Mouse (Mus musculus) left cerebral cortex, adult 18-20 months (tissue): ENCODE measurements around the gene Adamtsl1. TPM values are rescaled to one million over a fixed set of nuclear protein-coding genes. Genes with fewer than 3 reads are reported as not detected.
A peak's percentile ranks its signal among the peaks of the same experiment; 100 is the strongest.

ENCODE experiments used
- DNase-seq, 2 experiments: peaks; one replicate each; pipeline ENCODE4 v3.0.0; 2021 to 2022; ENCODE audit warnings: low spot score in 2 of 2, mixed read lengths in 1 of 2
- total RNA-seq, 2 experiments: library from RNA; stranded (reverse); gene quantifications; 2 replicates each; pipeline ENCODE4 v1.2.3; 2021

Adamtsl1 gene
- total RNA-seq, 2 experiments from 2014 or later: 3.4 to 3.6 TPM

DNA sequence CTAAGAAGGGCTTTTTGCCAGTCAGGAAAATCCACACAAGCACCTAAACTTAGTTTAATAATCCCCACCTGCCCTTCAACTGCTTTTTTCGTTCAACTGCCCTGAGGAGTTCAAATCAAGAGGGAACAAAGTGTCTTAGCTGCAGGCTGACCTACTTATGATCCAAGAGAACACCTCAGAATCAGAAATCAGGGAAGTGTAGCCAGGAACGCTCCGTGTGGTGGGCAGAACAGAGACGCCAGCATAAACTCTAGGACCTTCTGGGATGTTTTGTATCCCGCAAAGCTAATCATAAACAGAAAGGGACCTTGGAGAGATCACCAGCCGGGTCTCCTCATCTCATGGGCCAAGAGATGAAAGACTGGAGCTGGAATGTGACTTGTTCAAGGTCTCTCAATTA, 663.5 kb downstream of the Adamtsl1 start:
- no peak for DNase-seq

DNA sequence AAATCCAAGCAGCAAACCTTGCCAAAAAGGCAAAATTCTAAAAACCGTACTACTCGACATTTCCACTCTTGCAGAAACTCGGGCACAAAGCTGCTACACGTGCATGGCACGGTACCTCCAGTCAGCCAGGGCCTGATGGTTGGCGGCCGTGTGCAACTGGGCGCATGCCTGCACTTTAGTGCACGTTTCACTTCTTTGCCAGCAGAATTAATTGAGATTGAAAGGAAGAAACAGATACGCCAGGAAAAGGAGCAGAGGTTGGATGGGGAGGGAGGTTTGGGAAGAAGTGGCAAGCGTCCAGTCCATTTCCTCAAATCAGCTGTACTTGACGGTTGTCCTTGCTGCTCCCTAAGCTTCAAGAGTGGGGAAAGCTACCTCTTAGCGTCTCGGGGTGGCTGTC, 664.1 kb downstream of the Adamtsl1 start:
- DNase-seq: no peak

DNA sequence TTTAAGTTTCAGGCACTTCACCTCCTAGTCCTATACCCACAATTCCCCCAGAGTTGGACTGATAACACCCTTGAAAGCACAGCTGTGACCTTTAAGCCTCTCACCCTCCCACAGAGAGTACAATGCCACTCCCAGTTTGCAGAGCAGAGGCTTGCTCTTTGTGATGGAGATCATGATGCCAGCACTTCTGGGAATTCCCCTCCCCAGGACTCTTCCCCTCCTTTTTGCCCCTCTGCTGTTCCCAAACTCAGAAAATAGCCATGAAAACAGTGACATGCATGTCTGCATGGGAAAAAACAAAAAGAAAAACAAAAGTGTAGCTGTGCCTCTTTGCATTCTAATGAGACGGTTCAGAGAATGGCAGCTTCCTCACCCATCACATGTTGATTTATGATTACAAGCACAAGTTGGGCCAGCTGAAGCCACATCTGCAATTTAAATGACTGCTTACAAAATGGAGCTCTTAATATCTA, 669.8 kb downstream of the Adamtsl1 start:
- DNase-seq: no peak

DNA sequence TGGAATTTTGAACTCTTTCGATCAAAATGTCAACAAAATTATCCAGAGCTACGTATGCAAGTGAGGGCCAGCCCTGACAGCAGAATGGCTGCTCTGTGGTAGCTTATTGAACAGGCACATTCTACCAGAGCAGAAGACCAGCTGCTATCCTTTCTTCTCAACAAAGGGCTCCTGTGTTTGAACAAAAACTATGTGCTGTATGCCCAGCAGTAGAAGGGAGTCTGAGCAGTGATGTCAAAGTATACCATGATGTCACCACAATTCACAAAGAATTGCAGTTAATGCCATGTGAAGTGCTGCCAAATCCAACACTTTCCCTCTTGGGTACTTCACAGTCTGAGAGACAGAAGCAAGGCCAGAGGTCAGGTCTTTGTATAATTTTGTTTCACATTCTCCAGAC, 675.9 kb downstream of the Adamtsl1 start:
- DNase-seq: no peak

DNA sequence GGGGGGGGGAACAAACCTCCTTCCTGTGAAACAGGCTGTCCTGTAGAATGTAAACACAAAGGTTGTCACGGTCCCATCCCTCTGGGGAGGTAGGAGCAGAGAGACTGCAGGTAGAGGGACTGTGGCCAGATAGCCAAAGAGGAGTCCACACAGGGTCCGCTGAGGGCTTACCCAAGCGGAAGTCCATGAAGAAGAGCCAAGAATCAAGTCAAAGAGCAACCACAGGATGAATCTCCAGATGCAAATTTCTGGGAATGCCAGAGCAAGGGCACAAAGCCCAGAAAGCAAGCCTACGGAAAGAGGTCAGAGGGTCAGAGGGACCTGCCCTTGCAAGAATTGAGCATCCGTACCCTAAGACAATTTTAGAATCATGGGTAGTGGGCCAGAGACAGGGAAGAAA, 677.2 kb downstream of the Adamtsl1 start:
- DNase-seq: no peak

DNA sequence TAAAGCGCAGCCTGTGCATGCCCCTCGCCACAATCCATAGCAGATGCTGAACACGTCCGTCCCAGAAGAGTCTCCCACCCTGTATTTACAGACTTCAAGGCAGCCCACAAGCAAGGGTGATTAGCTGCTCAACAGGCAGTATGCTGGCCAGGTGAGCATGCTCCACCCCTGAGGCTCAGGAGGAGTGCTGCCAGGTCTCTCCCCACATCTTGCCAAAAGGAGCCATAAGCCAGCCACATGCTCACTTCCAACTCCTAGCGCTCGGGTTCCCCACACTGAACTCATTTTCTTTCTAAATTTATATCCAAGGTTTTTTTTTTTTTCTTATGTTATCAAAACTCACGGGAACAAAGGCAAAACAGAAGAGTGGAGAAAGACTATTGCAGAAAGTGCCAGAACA, 687.8 kb downstream of the Adamtsl1 start:
- no peak for DNase-seq

DNA sequence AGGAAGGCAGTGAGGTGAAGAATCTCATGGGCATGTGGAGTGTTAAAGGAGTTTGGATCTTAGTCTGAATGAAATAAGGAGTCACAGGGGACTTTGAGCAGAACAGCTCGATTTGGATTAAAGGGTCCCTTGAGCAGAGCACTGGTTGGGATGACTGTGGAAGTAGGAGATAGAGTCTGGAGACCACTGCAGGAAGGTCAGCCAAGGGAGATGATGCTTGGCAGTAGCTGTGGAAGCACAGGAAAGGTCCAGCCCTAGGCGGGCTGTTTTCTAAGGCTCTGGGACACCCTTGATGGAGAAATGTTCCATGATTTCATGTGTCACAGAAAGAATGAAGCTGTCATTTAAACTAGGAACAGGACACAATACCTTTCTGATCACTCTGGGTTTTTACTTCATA, 689.3 kb downstream of the Adamtsl1 start:
- no peak for DNase-seq

DNA sequence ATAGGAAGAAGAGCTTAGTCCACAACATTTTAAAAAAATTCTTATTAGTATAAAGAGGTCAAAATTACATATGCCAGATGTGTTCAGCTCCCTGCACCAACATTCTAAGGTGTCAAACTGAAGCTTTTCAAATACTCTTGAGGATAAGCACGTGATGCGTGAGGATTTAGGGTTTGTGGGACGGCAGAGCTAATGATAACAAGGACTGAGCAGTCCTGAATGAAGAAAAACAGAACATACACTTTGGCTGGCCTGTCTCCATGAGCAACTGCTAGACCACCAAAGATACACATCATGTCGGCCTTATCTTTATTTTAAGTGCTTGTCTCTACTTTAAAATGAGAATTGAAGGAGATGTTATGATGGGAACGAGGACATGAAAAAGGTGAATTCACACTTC, 710.9 kb downstream of the Adamtsl1 start:
- DNase-seq: no peak

DNA sequence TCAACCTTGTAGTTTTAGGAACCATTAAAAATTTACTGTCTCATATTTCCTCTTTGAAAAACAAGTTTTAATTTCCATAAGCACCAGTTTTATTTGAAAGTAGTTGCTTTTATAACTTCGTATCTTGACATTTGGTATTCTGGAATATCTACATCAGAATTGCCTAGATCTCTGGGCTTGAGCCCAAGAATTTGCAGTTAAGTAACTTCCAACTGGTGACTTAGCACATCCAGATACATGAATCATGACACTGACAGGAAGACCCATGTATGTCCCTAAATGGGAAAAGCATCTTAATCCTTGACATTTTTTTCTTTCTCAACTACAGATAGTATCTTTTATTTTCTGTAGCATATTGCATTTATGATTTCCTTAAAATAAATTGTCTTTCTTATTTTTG, 713.1 kb downstream of the Adamtsl1 start:
- DNase-seq: no peak

DNA sequence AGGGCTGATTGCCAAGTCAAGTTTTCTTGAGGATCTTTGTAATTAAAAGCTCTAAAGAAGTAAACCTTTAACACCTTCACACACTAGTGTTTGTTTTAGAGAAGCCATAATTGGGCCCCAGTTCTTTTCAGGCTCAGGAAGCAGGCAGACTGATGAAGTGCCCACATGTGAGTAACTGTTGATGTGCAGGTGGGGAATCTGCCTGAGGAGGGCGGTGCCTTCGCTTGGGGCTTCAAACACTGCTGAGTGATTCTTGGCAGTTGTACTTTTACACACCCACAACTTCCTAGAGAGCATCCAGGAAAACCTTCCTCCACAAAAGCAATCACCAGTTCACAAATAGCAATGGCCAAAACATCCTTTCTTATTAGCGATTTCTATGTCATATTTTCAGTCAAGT, 719.2 kb downstream of the Adamtsl1 start:
- no peak for DNase-seq

DNA sequence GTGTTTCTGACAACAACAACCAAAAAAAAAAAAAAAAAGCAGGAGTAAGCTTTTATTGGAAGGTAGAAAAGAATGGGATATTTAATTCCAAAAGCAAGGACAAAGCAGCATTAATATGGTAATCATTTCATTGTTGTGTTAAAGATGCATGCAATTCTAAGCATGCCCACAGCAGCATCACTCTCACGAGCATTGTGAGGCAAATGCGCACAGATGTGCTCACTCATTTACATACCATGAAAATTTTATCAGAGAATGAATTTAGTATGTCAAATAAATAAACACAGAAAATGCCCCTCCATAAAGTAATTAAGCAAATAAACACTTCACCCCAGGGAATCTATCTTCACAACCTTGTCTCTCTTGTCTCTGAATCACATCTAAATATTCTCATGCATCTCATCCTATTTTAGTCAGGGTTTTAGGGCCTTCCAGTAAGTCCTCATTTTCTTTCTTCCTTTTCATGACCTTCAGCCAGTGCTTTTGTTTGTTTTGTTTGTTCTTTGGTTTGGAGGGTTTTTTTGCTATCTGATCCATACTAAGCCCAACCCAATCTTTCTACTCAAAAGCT, 728.0 kb downstream of the Adamtsl1 start:
- DNase-seq: no peak

DNA sequence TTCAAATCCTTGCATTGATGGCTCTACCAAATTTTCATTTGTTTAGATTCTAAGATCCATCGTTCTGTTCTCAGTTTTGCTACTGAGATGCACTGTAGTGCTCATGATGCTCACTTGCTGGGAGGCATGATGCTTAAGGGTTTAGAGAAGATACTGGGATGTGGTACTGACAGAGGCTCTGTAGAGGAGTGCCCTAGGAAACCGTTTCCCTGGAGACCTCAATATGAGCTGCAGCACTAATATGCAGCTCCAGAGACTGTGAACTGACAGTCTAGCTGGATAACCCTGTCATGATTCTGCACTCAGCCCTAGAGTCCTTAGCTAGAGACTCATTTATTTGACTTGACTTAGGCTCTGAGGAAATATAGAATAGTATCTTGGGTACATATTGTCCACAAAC, 756.1 kb downstream of the Adamtsl1 start:
- DNase-seq: no peak

DNA sequence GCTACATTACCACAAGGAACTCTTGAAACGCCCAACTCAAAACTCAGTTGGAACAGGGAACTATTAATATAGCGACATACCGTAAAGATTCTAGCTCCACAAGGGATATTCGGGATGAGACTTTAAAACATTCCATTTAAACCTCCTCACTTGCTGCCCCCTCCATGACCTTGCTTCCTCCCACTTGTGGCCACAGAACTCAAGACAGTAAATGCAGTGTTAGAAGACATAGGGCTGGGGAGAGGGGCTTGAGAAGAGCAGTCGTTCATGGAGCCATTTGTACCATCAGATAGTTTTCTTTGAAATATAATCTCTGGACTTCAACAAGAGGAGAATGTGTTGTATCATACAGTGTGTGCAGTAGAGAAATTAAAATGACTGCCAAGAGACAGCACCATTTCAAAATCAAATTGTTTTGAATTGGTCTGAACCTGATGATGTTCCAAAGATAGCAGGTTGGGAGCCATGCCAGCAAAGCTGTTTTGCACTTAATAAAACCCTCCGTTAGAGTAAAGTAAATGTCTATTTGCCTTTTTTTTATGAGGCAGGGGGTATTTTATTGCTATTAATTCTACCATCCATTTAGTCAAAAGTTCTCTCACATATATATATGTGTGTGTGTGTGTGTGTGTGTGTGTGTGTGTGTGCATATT, 759.9 kb downstream of the Adamtsl1 start:
- DNase-seq: no peak

DNA sequence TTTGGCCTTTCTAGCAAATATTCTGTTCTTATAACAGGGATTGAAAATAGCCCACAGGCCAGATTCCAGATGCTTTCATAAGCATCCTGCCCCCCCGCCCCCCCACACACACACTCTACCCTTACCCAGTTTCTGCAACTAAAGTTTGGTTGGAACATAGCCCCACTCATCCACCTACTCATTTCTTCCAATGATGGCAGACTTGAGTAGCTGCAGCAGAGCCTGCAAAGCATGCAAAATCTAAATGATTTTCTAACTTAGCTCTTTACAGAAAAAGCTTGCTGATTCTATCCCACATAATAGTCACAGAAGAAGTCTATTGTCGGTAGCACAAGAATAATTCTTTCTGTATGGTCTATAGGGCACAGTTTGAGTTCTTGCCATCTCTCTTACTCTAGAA, 760.7 kb downstream of the Adamtsl1 start:
- DNase-seq: no peak

DNA sequence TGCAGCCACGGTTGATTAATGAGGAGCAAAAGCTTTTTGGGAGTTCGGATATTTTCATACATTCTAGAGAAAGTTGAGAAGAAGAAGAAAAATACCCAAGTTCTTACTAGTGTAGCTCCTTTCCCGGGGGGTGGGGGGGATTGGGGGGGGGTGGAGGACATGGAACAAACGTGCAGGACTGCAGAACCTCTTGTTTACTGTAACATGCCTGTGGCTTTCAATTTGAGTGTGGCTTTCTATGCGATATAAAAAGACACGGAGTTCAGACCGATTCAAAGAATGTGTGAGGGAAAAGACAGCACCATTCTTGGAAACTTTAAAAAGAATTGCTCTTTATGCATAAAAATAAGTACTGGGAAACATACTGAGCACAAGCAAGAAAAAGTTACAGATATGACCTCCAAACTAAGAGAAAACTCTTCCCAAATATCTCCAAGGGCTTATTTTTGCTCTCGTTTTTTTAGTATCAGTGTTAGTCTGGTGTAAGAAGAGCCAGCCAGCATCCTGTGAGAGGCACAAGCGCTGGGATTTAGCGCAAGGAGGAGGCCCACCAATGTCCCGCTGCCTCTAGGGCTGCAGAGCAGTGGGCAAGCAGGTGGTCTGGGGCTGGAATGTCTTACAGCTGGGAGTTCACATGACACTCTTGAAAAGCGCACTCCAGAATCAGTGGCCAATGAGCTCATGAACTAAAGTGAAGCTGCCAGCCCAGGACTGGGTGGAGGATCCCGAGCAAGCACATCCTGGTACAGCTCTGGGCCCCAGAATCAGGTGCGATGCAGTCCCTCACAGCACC, 762.2 kb downstream of the Adamtsl1 start:
- DNase-seq: no peak

DNA sequence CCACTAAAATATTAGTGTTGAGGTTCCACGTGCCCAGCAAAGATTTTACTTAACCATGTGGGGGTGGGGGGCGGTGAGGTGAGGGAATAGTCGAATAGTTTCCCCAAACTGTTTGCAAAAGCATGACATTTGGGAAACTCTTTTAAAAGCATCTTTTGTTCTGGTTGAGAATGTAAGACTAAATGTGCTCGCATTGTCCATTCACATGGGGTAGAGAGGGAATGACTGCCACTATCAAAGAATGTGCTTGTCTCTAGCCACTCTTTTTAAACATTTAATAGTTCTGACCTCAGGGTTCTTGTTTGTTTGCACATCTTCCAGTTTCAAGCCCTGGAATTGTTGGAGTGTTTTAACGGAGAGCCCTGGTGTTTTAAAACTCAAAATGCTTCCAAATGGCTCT, 764.6 kb downstream of the Adamtsl1 start:
- no peak for DNase-seq

DNA sequence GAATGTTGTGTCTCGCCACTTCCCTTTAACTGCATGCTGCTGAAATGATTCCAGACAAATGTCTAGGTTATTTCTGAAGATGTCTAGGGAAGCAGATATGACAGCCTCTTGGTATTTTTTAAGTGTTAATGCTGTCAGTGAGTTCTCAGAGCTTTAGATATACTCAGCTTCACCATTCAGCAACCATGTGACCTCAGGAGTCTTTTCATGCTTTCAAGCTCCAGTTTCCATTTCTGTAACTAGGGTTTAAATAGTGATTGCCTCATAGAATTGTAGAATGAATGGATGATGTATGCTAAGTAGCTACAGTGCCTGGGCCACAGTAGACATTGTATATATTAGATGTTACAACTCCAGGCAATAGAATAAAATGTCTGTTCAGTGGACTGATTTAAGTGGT, 772.6 kb downstream of the Adamtsl1 start:
- DNase-seq: no peak

DNA sequence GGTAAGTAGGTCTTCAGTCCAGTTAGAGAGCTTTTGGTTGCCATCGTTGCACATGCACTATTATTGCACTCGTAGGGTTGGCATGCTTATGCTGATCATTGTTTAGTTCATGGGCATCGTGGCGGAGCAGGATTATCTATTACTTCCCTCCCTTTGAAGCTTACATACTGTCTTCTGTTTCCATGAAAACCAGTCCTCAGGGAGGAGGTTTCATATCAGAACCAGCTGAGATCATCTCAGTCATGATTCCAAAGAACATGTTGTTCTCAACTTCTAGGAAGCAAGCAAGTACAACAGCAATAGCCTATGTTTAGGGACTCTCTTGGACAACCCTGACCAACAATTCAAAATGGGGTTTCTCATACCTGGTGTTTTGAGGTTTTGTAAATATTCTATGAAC, 774.3 kb downstream of the Adamtsl1 start:
- no peak for DNase-seq

DNA sequence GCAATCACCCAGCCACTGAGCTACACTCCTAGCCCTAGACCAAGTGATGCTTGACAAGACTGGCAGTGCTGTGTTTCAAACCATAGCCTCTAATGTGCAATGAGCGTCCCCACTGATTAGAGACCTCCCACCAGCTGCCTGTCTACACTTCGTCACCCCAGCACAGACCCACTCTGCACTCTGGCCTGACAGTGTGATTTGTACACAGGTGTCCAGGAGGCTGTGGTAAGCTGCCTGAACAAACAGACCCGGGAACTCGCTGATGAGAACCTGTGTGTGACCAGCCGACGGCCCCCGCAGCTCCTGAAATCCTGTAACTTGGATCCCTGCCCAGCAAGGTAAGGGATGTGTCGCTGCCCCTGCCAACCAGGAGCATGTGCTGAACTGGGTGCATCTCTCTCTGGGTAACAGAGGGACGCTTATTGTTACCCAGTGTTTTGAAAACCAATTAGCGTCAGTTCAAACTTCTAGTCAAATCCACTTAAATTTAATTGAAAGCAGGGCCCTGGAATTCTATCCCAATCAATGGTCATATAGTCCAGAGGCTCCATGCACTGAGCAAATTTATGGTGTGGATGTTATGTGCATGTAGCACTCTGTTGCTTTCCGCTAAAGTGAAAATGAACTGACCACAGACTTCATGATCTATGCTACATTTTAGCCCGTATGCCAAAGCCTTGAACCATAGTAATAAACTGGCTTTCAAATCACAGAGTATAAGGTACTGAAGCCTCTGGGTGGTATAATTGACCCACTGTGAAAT, 775.7 kb downstream of the Adamtsl1 start:
- DNase-seq: no peak

DNA sequence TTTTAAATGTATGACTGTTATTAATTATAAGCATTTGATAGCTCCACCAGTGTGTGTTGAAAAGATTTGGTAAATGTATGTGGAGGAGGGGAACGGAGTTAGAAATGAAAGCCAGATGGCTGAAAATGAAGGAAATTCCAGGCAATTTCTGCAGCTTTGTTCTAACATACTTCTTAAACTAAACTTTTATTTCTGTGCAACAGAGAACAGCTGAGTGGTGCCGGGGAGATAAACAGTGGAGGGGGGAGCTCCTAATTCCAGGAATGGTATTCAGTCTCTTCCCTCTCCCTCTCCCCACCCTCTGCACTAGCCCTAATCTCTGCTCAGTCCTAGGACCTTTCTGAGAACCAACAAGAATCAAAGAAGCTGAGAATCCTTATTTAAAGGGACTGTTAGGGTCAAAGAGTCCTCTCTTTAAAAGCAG, 780.9 kb downstream of the Adamtsl1 start:
- DNase-seq: no peak

DNA sequence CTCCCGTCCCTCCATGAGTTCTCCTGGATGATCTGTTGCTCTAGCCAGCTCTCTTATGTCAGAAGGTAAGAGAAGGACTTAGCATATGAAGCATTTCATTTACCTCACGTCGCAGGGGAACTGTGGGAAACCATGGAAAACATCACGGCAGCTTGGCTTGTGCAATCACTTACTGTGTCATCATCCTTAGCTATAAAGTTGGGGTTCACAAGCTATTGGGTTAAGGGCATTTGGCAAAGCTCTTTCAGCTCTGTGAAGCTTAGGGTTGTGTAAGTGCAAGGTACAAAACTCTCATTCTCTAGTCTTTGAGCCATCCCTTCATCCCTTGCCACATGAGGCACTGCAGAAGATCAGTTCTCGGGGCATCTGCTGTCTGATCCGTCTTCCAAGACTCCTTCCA, 787.5 kb downstream of the Adamtsl1 start:
- no peak for DNase-seq

DNA sequence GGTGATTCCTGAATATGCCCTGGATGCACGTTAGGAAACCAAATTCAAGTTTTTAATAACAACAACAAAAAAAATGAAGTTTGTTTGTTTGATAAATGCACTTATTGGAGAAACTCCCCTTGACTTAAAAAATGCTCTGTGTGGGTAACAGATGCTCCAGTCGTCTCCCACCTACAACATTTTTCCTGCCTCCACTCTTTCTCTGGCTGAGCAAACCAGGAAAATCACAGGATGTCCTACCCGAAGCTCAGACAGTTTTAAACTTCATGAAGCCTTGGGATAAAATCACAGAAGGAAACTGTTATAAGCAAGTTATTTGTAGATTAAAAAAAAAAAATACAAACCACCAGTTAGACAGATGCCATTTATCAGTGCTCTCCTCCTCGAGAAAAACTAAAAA, 788.1 kb downstream of the Adamtsl1 start:
- peak in 1 of 2 experiments; percentile 5 for DNase-seq
